Mouse (Mus musculus): ENCODE measurements around the gene F7. TPM values are rescaled to one million over a fixed set of nuclear protein-coding genes. Genes with fewer than 3 reads are reported as not detected.

The F7 gene
- 0.19 and 0.21 TPM in 2 replicates for polyA plus RNA-seq (2015; fragmentation: Nextera tagmentation; extraction: Ambion mirVana)

- Histone ChIP-seq H3K27ac (no peak within 1 kb of the TSS), H3K9me3 (replicated peaks) (no peaks in the 10 kb centered on the region), H3K4me3 (replicated peaks) (no peak within 1 kb of the TSS), H3K4me2 (no peak within 1 kb of the TSS), H3K27me3 (no peaks in the 10 kb centered on the region), H3K4me1 (no peaks in the 10 kb centered on the region), H3K36me3 (no peaks in the 10 kb centered on the region), H3K9ac (no peak within 1 kb of the TSS)
- no peak for ATAC-seq (replicated peaks; ENCODE audit: low FRiP score)
- WGBS: 61% methylated on average over 10 of the region's 10 CpGs
Measured at GRCm38 (mm10) chr8:13025487-13026224, at the start of gene F7. Gene F7, plus strand, starts transcription at chr8:13026034.

GRCm38 (mm10) chr8:12976290-12976689 lies 49.5 kb upstream of the F7 start:
- no peak overlapping the region for H3K4me3 ChIP-seq (replicated peaks)
- peaks cover 12% of the 10 kb centered on the region for H3K4me1 ChIP-seq
- H3K27me3 ChIP-seq: no peaks in the 10 kb centered on the region
- WGBS: 64% methylated on average over 11 of the region's 11 CpGs
- ATAC-seq (replicated peaks; ENCODE audit: low FRiP score): no peak
- no peak overlapping the region for H3K9ac ChIP-seq
- no peaks in the 10 kb centered on the region for H3K9me3 ChIP-seq (replicated peaks)
- H3K36me3 ChIP-seq: peaks cover 32% of the 10 kb centered on the region
- no peak overlapping the region for H3K27ac ChIP-seq
- no peak overlapping the region for H3K4me2 ChIP-seq

GRCm38 (mm10) chr8:12976723-12977122 lies 49.1 kb upstream of the F7 start:
- WGBS: 50% methylated on average over 5 of the region's 5 CpGs
- Histone ChIP-seq H3K9ac (no peak overlapping the region), H3K27ac (no peak overlapping the region), H3K4me2 (no peak overlapping the region), H3K9me3 (replicated peaks) (no peaks in the 10 kb centered on the region), H3K36me3 (peaks cover 36% of the 10 kb centered on the region), H3K4me1 (peaks cover 12% of the 10 kb centered on the region), H3K4me3 (replicated peaks) (no peak overlapping the region), H3K27me3 (no peaks in the 10 kb centered on the region)
- no peak for ATAC-seq (replicated peaks; ENCODE audit: low FRiP score)

- WGBS: 72% methylated on average over 12 of the region's 12 CpGs
Measured at GRCm38 (mm10) chr8:12977325-12977724, 48.5 kb upstream of the F7 start.

DNA sequence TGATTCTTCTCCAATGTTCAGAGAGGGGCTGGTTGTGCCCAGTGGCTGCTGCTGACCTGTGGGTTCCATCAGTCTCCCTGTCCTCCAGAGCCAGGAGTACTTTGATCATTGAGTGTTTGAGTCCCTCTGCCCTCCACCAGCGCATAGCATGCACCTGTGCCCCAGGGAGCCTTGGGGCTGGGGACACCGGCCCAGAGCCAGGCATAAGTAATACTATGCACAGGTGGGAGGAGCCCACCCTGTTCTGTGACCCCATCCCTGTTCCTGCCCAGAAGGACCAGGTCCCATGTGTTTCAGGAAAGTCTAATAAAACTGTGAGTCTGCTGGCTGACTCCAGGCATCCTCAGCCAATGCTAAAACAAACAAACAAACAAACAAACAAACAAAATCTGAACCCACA lies 47.5 kb upstream of the F7 start:
- peak; percentile 61 for ATAC-seq (replicated peaks; ENCODE audit: low FRiP score)
- H3K9me3 ChIP-seq (replicated peaks): no peaks in the 10 kb centered on the region

More at GRCm38 (mm10) chr8:12977325-12977724, 48.5 kb upstream of the F7 start:
- Histone ChIP-seq H3K4me2 (no peak overlapping the region), H3K4me1 (peaks cover 12% of the 10 kb centered on the region), H3K4me3 (replicated peaks) (no peak overlapping the region), H3K9ac (no peak overlapping the region), H3K27me3 (no peaks in the 10 kb centered on the region), H3K9me3 (replicated peaks) (no peaks in the 10 kb centered on the region), H3K27ac (no peak overlapping the region), H3K36me3 (peaks cover 42% of the 10 kb centered on the region)
- no peak for ATAC-seq (replicated peaks; ENCODE audit: low FRiP score)

DNA sequence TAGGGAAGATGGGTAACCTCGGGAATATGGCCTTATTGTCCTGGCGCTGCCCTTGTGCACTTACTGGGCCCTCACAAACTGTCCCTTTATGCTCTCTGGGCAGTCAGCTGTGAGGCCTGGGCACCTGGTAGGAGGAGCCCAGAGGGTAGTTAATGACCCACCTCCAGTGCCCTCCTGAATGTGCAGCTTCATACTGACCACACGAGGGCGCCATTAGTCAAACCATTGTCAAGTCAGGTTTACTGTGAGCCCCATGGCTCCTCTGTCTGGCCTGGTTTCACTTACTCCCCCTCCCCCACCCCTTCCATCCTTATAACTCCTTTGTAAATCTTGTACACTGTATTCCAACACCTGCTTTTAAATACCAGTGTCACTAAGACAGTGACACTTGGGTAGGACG lies 47.1 kb upstream of the F7 start:
- H3K27me3 ChIP-seq: no peaks in the 10 kb centered on the region
- no peak overlapping the region for H3K4me3 ChIP-seq (replicated peaks)
- 32% methylated on average over 5 of the region's 5 CpGs for WGBS
- no peaks in the 10 kb centered on the region for H3K9me3 ChIP-seq (replicated peaks)
- no peak overlapping the region for H3K27ac ChIP-seq
- ATAC-seq (replicated peaks; ENCODE audit: low FRiP score): peak; percentile 87
- H3K36me3 ChIP-seq: peaks cover 40% of the 10 kb centered on the region
- H3K9ac ChIP-seq: no peak overlapping the region
- H3K4me1 ChIP-seq: peaks cover 9% of the 10 kb centered on the region
- H3K4me2 ChIP-seq: no peak overlapping the region

More for the DNA sequence above, 47.5 kb upstream of the F7 start:
- H3K27ac ChIP-seq: no peak overlapping the region
- no peak overlapping the region for H3K4me3 ChIP-seq (replicated peaks)
- H3K4me1 ChIP-seq: peaks cover 9% of the 10 kb centered on the region
- no peak overlapping the region for H3K4me2 ChIP-seq
- H3K9ac ChIP-seq: no peak overlapping the region
- H3K27me3 ChIP-seq: no peaks in the 10 kb centered on the region
- 40% methylated on average over 2 of the region's 2 CpGs for WGBS
- H3K36me3 ChIP-seq: peaks cover 40% of the 10 kb centered on the region

DNA sequence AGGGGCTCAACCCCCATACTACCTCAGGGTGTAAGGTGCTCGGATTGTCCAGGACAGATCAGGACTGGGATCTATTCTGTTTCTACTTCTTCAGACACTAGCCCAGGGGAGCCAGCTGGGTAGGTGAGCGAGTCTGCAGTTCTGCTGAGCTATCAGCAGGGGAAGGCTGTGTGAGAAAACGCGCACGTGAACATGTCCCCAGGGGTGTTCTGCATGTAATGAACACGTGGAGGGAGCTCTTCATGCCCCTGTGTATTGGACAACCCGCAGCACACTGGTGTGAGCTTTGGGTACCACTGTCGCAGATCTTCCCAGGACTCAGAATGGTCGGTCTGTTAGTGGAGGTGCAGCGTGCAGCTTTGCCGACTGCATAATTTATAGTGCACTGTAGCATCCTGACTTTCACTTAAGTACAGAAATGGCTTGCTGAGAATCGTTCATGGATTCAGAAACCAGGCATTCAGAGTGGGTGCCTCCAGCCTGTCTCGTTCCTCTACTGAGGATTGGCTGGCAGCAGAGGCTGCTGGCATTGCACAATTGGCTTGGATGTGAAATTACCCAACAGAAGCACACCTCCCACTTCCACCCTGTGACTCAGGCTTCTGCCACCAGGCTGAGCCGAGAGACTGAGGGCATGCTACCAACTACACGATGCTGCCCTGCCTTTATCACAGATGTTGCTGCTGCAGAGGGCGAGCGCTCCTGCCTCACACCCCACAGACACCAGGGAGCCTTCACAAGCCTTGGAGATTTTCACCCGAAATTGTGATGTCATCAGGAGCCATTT lies 42.0 kb upstream of the F7 start:
- ATAC-seq (replicated peaks; ENCODE audit: low FRiP score): no peak
- no peaks in the 10 kb centered on the region for H3K27me3 ChIP-seq
- H3K9ac ChIP-seq: no peak overlapping the region
- H3K27ac ChIP-seq: no peak overlapping the region
- no peak overlapping the region for H3K4me3 ChIP-seq (replicated peaks)
- H3K36me3 ChIP-seq: peaks cover 19% of the 10 kb centered on the region
- H3K4me1 ChIP-seq: no peaks in the 10 kb centered on the region
- 82% methylated on average over 18 of the region's 18 CpGs for WGBS
- H3K9me3 ChIP-seq (replicated peaks): no peaks in the 10 kb centered on the region
- no peak overlapping the region for H3K4me2 ChIP-seq

DNA sequence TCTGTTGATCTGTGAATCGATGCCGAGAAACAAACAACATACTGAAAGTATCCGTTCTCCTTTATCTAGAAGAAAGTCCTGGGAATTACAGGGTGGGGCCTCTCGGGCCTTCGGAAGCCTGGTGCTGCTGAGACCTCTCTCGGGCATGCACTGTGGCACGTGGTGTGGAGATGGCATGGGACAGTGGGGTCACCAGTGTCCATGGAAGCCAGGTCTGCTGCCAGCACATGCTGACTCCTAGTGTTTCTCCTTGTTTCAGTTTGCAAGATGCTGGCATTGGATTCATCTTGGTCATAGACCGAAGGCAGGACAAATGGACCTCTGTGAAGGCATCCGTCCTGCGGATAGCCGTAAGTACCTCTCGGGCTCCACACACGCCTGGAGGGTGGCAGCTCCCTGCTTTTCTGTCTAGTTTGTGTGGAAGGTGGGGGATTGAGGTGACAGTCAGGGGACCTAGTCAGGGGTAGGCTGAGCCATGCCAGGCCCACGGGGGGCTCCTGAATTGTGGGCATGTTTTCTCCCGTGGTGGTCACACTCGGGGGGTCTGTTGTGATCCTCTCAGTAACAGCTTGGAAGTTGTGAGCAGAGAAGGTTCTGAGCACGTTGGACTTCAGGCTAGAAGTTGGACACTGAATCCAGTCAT lies 41.1 kb upstream of the F7 start:
- Histone ChIP-seq H3K4me2 (no peak overlapping the region), H3K4me3 (replicated peaks) (no peak overlapping the region), H3K27me3 (no peaks in the 10 kb centered on the region), H3K36me3 (peaks cover 19% of the 10 kb centered on the region), H3K9me3 (replicated peaks) (no peaks in the 10 kb centered on the region), H3K4me1 (no peaks in the 10 kb centered on the region), H3K27ac (no peak overlapping the region), H3K9ac (no peak overlapping the region)
- WGBS: 90% methylated on average over 17 of the region's 17 CpGs
- no peak for ATAC-seq (replicated peaks; ENCODE audit: low FRiP score)

- ATAC-seq (replicated peaks; ENCODE audit: low FRiP score): no peak
- Histone ChIP-seq H3K36me3 (peaks cover 22% of the 10 kb centered on the region), H3K9ac (no peak overlapping the region), H3K4me1 (no peaks in the 10 kb centered on the region), H3K27ac (no peak overlapping the region), H3K4me2 (no peak overlapping the region), H3K9me3 (replicated peaks) (no peaks in the 10 kb centered on the region), H3K27me3 (no peaks in the 10 kb centered on the region), H3K4me3 (replicated peaks) (no peak overlapping the region)
- WGBS: 83% methylated on average over 13 of the region's 13 CpGs
Measured at GRCm38 (mm10) chr8:12985259-12985658, 40.6 kb upstream of the F7 start.

DNA sequence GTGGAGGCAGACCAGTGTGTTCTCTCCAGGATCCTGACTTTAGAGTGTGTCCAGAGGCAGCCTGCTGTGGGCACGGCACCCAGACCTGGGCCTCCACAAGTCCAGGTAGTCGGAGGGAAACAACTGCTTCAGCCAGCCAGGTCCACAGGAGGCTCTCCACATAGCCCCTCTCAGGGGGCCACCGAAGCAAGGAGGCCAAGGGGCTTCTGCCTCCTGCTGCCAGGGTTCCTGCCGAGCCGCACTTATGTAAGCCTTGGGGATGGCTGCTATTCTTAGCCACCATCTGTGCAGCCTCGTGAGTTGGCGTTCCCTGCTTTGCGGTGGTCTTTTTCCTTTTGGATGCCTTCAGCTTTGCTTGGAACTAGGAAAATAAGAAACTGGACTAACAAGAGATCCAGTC lies 38.3 kb upstream of the F7 start:
- H3K36me3 ChIP-seq: peaks cover 11% of the 10 kb centered on the region
- no peak overlapping the region for H3K4me2 ChIP-seq
- 86% methylated on average over 8 of the region's 8 CpGs for WGBS
- 0 out of 2 replicates have a peak, but pooled peaks cover under 1% of the 10 kb centered on the region for H3K4me1 ChIP-seq
- no peak overlapping the region for H3K4me3 ChIP-seq (replicated peaks)
- no peaks in the 10 kb centered on the region for H3K9me3 ChIP-seq (replicated peaks)
- no peak for ATAC-seq (replicated peaks; ENCODE audit: low FRiP score)
- H3K27ac ChIP-seq: no peak overlapping the region
- no peaks in the 10 kb centered on the region for H3K27me3 ChIP-seq
- H3K9ac ChIP-seq: no peak overlapping the region

DNA sequence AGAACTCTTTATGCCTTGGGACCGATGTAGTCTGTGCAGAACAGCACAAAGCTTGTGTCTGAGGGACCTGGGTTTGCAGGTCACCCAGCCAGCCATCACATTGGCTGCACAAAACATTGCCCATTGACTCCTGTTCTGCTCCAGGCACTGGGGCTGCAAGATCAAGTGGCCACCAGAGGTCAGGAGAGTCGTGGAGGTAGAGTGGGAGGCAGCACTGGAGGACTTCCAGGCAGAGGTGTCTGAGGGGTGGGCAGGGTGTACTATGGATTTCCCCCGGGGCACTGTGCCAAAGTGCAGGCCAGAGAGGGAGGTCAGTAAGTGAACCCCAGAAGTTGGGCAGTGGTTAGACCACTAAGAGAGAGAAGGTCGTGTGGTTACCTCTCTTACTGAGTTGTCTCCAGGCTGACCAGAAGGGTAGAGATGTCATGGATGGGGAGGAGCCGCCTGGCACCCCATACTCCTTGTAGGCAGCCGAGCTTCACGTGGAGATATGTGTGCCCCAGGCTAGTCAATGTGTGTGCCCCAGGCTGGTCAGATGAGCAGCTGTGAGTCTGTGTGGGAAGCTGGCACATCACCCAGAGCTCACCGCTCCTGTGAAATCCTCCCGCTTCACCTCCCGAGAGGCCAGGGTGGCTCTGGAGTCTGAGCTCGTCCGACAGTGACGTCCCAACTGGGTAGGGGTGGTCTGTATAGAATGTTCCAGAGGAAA lies 37.0 kb upstream of the F7 start:
- Histone ChIP-seq H3K4me2 (no peak overlapping the region), H3K36me3 (peaks cover 16% of the 10 kb centered on the region), H3K4me1 (0 out of 2 replicates have a peak, but pooled peaks cover 3% of the 10 kb centered on the region), H3K27ac (no peak overlapping the region), H3K27me3 (no peaks in the 10 kb centered on the region), H3K9me3 (replicated peaks) (no peaks in the 10 kb centered on the region), H3K4me3 (replicated peaks) (no peak overlapping the region), H3K9ac (no peak overlapping the region)
- no peak for ATAC-seq (replicated peaks; ENCODE audit: low FRiP score)
- 75% methylated on average over 13 of the region's 13 CpGs for WGBS

All from kidney, embryonic 15.5 days (tissue).